Mouse (Mus musculus): ENCODE measurements around the gene Zbtb3.
A peak's percentile ranks its signal among the peaks of the same experiment; 100 is the strongest.

Zbtb3 gene

DNA sequence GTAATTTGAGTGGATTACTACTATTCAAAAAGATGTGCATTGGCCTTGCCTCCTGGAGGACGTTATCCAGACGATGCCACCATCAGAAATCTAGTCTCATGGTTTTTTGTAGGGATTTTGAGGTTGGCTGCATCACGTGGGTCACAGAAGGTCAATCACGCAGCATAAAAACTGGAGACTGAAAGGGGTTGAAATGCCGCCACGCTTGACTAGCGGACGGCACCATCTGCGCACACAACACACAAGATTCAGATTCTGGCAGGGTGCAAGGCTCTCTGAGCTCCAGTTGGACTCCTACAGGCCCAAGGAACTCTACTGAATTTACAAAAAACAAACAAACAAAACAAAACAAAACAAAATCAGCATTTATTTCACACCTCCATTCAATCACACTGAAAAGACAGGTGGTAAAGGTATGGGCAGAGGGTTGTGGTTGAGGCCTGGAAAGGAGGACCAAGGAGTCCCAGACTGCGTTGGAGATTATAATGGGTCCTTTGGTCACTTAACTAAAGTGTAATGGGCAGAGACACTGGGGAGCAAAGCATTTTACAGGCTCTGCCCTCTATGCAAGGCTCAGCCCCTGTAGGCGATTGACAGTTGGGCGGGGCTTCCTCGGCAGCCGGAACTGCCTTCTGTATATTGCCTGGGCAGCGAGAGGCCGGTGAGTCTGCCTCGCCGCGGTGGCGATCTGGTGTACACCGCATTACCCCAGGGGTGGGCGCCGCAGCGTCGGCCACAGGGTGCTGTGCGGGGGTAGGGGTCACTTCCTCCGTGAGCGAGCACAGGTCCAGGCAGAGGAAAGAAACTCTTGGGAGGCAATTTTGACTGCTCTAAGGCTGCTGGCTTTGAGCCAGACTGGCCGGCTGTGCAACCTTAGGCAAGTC, 37.8 kb downstream of the Zbtb3 start:
- peak; percentile 65 to 84 for DNase-seq (ENCODE audit: low spot score in 2 of 2)

DNA sequence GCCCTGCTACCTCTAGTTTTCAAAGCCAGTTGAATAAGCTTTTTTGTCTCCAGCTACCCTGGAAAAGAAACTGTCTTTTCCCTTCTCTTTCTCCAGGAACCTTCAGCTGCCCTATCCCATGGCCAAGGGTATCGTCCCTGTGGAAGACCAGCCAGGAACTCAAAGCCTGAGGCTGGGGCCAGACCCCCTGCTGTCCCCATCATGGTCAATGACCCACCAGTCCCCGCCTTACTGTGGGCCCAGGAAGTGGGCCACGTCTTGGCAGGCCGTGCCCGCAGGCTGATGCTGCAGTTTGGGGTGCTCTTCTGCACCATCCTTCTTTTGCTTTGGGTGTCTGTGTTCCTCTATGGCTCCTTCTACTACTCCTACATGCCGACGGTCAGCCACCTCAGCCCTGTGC, 38.7 kb downstream of the Zbtb3 start:
- DNase-seq (ENCODE audit: low spot score in 2 of 2): no peak

DNA sequence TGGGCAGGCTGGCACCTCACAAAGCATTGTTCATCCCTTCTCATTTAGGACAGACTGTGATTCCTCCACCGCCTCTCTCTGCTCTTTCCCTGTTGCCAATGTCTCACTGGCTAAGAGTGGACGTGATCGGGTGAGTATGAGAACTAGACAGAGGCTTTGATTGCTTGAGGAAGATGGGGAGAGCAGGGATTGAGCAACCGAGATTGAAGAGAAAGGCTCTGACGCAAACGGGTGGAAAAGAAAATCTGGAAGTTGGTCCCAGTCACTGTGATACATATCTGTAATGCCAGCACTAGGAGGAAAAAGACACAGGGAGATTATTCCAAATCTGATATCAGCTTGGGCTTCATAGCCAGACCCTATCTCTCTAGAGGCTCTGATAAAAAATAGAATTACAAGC, 40.6 kb downstream of the Zbtb3 start:
- DNase-seq (ENCODE audit: low spot score in 2 of 2): peak in 1 of 2 experiments; percentile 43

DNA sequence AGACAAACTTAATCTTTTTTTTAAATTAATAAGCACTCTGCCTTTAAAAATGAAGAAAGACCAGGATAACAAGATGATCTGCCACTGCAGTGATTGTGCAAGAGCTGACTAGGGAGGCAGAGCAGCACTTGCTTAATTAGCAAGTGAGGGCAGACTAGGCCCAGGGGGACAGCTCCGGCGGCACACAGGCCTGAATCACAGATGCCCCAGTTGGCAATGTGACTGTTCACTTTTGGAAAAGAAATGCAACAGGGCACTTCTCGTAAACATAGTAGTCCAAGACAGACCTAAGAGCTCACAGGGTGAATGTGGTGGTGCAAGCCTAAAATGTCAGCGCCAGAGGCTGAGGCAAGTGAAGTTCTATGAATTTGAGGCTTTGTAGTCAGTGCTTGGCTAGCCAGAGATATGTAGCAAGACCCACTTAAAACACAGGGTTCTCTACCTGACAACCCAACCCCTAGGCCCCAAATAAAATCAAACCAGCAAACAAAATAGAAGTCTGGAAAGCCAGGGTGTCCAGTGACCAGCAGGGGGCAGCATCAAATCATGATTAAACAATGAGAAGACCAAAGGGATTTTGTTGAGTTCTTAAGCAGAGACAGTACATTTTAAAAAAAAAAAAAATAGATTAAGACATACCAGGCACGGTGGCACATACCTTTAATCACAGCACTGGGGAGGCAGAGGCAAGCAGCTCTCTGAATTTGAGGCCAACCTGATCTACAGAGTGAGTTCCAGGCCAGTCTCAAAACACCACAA, 42.2 kb downstream of the Zbtb3 start:
- DNase-seq (ENCODE audit: low spot score in 2 of 2): peak; percentile 68 to 78

DNA sequence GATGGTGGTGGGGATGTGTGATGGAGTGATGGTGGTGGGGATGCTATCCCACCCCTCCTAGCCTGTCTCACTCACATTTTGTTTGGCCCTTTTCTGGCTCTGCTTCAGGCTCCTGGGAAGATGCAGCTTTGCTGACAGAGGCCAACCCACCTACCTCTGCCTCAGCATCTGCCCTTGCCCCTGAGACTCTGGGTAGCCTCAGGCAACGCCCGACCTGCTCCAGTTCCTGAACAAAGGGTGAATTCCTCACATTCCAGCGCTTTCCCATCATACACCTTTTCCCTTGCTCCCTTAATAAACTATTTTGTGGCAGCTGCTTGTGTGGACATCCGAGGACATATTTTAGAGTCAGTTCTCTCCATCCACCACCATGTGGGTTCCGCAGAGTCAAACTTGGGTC, 46.0 kb downstream of the Zbtb3 start:
- no peak for DNase-seq (ENCODE audit: low spot score in 2 of 2)

DNA sequence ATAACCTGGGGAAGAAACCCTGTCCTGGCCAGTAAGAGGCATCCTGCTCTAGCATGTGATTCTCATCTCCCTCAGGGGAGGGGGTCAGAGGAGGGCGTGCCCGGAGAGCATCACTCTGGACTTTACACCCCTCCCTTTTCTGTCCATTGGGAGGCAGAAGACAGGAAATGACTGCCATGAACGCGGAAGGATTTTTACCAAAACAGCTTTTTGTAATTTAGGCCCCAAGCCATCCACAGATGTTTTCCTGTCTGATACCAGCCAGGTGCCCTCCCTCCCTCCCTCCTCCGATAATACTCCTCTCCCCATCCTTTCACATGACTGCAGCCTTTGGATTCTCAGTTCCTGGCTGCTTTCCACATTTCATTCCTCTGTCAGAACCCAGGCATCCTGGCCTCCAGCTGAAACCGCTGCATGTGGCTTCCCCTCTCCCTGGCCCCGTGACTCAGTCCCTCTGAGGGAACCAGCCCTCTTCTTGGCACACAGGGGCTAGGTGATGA, 48.1 kb downstream of the Zbtb3 start, which contains the start of gene Lrrn4cl:
Gene Lrrn4cl (plus strand): TSS at position 367 of the 500 bp plus-strand sequence.
- DNase-seq (ENCODE audit: low spot score in 2 of 2): peak; percentile 25 to 64

DNA sequence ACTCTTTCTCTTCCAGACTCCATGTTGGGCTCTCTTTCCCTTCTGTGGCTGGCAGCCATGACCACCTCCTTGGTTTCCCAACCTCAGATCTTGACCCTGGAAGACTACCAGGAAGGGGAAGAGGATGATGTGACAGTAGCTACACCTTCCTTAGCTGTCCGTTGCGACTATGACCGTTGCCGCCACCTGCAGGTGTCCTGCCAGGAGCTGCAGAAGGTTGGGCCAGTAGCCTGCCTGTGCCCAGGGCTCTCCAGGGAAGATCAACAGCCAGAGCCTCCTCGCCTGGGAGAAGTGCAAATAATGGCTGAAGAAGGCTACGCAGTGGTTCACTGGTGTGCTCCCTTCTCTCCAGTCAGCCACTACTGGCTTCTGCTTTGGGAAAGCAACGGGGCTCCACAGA, 49.3 kb downstream of the Zbtb3 start:
- DNase-seq (ENCODE audit: low spot score in 2 of 2): no peak

DNA sequence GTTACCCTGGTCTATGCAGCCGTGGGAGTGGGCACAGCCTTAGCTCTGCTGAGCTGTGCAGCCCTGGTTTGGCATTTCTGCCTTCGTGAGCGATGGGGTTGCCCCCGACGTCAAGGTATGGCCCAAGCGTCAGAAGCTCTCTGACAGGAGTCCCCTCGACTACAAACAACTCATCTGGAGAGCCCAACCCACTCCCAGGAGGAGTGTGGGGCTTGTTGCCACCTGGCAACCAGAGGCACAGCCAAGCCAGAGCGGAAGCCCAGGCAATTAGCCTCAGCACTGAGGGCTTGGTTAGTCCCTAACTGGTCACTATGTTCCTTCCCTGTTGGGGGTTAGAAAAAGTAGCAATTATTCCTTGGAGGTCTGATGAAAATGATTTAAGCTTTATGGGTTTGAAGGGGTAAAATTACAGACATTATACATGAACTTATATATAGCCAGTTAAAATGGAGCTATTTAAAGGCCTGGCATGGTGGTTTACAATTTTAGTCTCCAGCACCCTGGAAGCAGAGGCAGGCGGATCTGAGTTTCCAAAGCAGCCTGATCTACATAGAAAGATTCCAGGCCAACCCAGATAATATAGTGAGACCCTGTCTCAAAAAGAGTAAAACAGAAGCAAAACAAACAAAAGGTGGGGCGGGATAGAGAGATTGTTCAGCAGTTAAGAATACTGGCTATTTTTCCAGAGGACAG, 50.0 kb downstream of the Zbtb3 start:
- peak in 1 of 2 experiments; percentile 39 for DNase-seq (ENCODE audit: low spot score in 2 of 2)

DNA sequence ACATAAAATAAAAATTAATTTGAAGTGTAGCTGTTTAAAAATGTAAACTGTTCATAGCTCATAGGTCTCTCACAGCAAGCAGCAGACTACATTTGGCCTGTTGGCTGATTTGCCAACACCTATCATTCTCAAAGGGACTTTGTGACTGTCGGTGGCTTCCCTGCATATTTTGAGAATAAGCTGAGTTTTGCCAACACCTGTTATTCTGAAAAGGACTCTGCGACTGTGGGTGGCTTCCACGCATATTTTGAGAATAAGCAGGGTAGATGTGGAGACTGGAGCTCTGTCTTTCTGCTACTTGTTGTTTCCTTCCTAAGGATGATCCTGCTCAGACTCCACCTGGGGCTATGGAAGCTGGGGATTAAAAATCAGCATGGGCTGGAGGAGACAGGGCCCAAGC, 50.8 kb downstream of the Zbtb3 start:
- DNase-seq (ENCODE audit: low spot score in 2 of 2): no peak

Measured in urinary bladder, postnatal 36 days (tissue).